Mouse (Mus musculus) natural killer cell, adult 2 months (primary cell): ENCODE results near the gene Kdm2b.
"Not testable (repeated sequence)": the region's sequence is repeated elsewhere in the genome, so short reads cannot be mapped to it uniquely, and the experiment has no call there.

ENCODE experiments used
- DNase-seq, 2 experiments: peaks; one replicate each; pipeline ENCODE4 v3.0.0; 2022; ENCODE audit warnings: low spot score in 2 of 2

Kdm2b gene

DNA sequence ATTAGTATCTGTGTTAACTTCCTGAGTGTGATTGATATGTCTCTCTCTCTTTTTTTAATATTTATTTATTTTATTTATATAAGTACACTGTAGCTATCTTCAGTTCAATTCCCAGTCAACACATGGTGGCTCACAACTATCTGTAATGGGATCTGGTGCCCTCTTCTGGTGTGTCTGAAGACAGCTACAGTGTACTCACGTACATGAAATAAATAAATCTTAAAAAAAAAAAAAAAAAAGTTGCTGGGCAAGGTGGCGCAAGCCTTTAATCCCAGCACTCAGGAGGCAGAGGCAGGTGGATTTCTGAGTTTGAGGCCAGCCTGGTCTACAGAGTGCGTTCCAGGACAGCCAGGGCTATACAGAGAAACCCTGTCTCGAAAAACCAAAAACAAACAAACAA is 14.9 kb downstream of the Kdm2b start:
- DNase-seq: not testable (repeated sequence)

DNA sequence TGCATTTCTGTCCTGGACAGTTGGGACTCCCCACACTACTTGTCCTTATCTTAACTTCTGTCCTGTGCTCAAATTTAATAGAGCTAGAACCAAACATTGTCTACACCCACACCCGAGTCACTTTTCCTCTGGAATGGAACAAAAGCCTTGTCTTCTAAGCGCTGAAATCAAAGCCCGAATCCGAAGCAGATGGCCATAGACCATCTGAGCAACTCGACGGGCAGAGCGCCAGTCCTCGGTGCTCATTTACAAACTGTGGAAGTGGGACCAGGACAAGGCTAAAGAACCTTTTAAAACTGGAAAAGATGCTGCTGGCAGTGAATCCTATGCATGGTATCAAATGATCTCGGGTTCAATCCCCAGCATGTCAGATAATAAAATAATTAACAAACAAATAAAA is 17.5 kb downstream of the Kdm2b start:
- DNase-seq: no peak

DNA sequence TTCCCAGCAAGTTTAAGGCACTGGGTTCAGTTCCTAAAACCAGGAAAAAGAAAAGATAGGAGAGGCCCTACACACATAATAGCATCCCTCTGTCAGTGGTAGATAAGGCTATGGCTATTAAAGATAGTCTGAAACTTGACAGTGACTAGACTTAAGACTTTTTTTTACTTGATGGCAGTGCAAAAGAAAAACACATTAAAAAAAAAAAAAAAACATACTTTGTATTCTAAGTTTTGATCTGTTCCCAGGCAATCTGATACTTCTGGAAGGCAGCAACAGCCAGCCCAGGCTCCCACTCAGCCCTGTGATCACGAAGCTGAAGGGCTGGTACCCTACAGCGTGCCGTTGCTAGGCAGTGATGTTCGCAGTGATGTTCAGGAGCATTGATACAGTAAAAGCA is 18.2 kb downstream of the Kdm2b start:
- no peak for DNase-seq

DNA sequence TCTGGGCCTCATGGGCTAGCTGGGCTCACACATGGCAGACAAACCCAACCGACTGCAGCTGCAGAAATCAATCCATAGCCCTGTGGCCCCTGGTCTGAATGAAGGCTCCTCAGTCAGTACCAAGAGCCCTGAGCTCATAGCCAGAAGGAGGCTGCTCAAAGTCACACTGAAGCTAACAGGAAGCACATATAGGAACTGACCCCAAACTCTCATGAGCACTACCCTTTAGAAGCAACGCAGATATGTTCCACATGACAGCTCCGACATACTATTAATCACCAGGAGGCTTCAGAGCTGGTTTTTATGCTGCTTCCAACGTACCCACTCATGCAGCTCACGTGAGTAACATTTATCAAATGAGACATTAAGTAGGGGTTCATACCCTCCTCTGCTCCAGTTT is 19.6 kb downstream of the Kdm2b start:
- no peak for DNase-seq

DNA sequence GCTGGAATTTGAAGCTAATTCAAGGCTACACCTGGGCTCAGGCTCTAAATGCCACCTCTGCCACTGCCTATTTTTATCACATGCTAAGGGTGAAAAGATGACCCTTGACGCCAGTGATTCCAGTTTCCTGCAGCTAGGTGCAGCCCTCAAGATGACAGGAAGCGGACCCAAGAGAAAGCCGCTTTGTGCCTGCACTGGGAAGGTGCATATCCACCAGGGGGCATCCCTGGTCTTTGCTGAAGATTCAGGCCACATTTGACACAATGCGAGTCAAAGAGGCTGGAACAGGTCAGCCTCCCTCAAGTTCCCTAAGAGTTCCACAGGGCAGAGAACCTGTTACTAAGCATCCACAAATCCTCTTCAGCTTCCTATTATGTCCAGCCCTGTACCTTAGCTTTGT is 21.3 kb downstream of the Kdm2b start:
- peak; percentile 69 to 83 for DNase-seq

DNA sequence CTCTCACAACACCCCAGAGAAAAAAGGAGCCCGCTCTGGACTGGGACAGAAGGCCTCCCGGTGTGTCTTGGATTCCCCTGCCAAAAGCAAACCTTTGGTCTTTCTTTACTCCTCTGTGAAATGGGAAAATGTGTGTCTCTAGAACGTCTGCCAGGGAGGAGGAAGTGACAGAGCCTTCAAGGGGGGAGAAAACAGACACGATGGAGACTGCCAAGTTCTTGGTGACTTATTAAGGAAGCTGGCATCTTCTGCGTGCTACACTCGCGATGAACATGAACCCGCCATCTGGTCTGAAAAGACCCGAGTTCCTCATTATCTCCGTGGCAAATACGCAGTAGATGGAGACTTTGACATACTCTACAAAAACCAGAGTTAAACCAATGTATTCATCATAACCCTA is 24.2 kb downstream of the Kdm2b start:
- DNase-seq: no peak

DNA sequence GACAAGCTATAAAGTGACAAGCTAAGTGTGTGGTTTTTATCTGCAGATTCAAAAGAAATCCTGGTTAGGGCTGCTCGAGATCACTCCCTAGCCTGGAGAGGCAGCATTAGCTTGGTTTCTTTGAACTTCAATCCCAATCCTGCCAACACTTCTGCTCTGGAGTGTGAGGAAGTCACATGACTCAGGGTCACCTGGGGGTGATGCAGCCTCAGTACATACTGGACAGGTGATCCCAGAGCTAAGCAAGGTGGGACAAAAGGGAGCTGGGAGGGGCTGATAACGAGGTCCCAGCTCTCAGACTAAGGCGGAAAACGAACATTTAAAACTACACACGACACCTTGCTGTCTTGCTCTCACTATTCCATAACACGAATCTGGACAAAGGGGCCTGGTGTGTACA is 24.8 kb downstream of the Kdm2b start:
- DNase-seq: no peak

DNA sequence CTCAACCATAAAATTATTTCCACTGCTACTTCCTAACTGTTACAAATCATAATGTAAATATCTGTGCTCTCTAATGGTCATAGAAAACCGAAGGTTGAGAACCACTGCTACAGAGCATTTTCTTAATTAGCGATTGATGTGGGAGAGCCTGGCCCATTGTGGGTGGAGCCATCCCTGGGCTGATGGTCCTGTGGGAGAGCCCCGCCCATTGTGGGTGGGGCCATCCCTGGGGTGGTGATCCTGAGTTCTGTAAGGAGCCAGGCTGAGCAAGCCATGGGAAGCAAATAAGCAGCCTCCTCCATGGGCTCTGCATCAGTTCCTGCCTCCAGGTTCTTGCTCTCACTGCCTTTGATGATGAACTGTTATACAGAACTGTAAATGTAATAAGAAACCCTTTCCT is 27.7 kb downstream of the Kdm2b start:
- no peak for DNase-seq

DNA sequence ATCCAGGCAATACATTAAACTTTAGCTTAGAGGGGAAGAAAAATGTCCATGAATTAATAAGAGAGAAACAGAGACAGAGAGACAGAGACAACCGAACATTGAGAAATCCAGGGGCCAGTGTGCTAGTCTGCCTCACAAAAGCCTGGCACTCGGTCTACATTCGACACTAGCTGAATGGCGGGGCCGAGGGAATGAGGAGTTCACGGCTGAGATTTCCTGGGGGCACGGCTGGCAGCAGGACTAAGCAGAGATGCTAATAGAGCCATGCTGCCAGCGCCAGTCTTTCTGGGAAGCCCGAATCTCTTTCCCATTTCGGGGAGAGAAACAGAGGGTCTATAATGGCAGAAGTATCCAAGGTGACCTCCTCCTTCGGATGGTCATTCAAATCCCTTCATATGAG is 30.2 kb downstream of the Kdm2b start:
- DNase-seq: no peak

DNA sequence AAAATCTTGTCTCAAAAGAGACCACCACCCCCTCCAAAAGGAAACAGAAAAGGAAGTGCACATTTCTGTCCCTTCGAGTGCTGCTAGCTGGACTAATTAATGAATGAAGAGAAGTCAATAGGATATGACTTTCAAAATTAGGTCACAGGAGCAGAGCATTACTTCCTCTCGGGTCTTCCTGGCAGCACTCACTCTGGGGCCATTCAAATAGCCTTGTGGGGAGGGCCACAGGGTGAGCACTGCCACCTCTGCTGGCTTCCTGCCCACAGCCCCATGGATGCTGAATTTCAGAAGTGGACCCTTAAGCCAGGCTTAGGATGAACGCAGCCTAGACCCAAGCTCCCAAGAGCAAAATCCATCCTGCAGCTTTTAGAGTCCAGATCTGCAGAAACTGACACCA is 33.6 kb downstream of the Kdm2b start:
- DNase-seq: no peak

DNA sequence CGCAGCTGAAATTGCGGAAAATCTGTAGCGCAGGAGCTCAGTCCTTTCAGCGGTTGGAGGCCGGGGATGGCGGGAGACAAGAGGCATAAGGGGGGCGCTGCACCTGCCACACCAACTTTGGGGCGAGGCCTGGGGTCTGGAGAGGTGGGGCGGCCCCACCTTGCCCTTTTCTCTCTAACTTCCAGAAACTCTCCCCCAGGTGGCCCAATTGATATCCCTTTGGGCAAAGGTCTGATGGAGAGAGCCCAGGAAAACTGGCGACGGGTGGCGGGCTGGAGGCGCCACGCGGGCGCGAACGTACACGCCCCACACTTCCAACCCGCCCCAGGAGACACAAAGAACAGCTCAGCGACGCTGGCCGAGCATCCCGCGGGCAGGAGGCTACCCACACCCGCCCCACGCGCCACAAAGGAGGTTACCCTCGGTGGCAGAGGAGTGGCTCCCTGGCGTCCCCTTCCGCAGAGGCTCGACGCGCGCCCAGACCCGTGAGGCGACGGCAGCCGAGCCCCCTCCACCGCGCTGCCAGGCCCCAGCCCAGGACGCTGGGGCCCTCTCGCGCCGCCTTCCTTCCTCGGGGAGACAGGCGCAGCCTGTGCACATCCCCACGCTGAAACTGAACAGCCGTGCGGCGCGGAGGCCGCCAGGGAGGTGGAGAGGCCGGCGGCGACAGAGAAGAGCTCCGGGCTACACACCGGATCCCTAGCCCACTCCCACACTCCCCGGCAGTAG is 37.5 kb downstream of the Kdm2b start:
- peak; percentile 75 to 77 for DNase-seq

DNA sequence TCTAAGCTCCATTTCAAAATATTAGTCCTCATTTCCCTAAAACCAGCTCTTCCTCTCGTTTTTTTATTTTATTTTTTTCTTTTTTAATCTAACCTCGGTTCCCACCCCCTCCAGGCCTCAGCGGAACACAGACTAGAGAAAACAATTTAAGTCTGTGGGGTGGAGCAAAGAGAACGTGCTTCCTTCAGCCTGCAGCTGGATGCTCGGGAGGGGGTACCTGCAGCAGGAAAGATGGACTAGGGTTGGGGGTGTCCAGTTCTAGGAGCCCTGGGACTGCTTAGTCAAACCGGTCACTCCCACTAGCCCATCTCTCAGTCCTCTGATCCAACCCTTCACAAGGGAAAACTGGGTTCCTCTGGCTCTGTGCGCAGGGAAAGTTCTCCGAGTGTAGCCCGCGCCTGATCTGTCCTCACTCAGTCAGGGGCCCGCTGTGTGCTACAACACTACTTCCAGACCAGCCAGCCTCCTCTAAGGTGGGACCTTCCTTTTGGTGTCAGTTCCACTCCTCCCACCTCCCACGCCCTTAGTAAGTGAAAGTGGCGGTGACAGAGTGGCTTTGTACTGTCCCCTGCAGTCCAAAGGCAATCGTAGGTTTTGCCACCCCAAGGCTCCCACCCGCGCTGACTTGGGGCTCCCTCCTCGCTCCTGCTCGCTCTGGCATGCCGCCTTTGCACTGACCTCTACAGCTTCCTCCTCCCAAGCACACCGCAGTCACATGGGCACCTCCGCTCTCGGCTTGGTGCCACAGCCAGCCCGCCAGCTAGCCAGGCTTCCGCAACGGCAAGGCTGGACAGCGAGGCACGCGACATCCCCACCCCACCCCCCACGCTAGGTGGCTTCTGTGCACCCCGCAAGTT is 38.3 kb downstream of the Kdm2b start:
- DNase-seq: peak; percentile 89 to 90

DNA sequence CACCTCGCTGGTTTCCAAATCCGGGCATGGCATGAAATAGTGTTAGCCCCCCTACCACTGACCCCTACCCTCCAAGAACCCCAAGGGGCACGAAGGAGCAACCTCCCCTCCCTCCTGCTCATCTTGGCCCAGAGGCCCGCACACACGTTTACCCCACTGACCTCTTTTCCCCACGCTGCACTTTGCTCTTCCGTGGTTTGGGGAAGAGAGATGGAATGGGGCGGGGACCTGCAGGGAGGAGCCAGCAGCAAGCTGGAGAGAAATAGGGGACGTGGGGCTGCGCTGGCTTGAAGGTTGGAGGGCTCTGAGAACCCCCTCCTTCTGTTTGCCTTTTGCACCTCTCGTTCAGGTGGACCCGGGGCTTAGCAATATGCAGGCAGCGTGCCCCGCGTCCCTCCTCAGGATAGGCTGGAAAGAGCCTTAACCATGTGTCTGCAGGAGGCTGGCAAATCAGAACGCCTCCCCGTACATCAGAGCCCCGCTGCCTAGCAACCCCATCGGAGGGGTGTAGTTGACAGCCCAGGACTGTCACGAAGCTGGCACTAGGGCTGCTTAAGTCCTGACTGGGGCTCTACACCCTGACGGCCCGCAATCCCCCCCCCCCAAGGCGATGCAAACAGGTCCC is 39.2 kb downstream of the Kdm2b start:
- peak; percentile 33 to 44 for DNase-seq

DNA sequence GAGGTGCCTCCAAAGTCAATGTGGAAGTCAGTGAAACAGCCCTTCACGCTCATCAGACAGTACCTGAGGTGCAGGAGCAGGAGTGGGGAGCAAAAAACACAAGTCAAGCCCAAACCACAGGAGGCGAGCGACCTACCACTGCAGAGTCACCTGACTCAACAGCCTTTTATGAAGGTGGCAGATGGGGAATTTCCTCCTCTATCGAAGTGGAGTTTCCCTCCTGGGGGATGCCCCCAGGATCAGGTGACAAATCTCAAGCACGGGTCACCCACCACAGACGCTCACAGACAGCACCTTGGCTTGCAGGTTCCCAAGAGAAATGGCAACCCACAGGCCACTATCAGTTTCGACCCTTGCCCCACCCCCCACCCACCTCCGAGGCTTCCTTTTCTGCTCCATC is 40.5 kb downstream of the Kdm2b start:
- DNase-seq: peak; percentile 92 to 93

DNA sequence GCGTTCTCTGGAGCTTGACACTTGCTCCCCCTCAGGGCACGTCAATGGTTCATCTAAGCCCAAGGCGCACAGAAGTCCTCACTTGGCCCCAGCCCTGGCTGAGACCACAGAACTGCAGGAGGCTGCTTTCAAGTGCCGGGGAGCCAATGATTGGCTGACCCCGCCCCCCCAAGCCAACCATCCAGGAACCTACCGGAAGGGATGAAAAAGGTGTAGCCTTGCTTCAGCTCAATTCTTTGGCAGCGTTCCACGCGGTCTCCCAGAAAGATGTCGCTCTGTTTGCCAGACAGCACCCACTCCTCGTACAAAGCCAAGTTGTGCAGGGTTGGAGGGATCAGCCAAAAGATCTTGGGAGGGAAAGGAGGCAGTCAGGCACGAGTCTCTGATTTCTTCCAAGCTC is 42.1 kb downstream of the Kdm2b start:
- no peak for DNase-seq

DNA sequence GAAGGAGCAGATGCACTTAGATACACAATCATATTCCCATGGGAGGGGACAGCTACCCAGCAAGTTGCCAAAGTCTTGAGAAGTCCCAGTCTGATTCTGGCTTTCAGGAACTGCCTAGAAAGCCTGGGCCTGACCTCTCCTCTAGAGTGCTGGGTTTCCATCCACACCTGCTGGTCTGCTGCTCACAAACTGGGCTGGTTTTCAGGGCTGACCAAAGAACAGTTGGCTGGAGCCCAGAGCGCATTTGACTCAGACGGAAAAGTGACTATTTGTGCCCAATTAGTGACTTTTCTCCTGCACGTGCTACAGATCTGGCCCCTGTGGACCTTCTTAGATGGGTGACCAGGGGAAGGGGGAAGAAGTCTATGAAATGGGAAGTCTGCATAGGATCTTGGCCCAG is 50.9 kb downstream of the Kdm2b start:
- no peak for DNase-seq

DNA sequence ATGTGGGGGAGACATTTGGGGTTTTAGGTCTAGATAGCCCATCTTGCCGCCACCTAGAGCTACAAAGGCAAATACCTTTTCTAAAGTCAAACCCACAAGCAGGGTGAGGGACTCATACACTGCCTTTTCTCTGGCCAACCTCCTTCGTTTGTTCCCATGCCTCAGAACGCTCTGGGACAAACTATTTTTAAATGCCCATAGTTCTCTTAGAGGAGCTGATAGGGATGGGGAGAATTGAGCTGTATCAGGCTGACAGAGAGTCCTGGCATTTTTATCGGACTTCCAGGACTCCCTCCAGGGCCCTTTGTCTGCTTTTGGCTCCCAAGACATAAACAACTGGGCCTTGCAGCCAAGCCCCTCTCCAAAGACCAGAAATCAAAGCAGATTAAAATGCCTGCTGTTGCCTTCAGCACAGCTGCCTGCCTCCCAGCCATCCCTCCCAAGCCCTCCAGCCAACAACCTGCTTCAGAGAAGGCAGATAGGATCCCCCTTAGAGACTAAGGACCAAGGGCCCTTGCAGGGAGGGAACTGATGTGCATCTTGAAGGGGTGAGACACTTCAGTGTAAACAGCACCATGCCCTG is 51.6 kb downstream of the Kdm2b start:
- no peak for DNase-seq

DNA sequence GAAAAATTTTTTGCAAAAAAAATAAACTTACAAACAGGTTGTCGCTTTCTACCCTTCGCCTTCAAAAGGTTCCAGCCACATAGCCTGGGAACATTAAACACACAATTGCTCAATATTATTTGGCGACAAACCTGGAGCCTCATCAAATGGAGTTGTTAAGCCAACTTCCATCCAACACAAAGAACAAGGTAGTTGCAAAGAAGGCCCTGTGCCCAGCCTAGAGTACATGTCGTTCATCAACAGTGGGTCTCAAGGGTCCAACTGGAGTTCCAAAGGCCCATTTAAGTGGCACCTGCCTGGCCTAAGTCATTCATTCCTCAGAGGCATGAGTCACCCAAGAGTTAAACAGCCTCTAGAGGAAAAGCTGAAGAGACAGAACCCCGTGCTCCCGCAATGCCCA is 52.6 kb downstream of the Kdm2b start:
- no peak for DNase-seq

DNA sequence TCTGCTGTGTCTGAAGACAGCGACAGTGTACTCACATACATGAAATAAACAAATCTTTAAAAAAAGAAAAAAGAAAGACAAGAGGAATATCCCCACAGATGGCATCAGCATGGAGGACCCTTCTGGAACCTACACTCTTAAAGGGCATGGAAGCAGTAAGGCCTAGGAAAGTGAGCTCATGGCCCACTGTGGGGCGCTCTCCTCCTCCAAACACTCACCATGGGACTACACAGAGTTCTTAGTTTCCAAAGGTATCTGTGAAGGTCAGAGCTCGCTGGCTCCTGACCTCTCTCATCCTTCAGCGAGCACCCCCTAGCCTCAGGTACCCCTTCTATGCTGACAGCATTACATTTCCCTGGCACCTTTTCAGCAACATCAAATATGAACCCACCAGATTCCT is 53.8 kb downstream of the Kdm2b start:
- DNase-seq: no peak

DNA sequence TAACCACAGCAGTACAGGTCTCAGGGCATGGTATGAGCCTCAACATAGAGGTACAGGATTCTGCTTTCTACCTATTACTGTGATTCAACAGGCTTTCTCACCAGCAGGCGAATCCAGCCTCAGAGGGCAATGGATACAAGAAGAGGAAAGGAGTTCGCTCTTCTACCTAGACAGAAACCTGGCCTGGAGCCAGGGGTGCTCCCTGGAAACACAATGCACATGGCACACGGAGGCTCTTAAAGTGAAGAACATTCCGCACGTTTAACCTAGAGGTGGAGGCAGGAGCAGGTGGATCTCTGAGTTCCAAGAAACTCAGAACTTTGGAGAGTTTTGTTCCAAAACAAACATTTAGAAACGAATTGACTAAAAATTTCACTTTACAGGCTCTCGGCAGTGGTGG is 58.6 kb downstream of the Kdm2b start:
- no peak for DNase-seq

DNA sequence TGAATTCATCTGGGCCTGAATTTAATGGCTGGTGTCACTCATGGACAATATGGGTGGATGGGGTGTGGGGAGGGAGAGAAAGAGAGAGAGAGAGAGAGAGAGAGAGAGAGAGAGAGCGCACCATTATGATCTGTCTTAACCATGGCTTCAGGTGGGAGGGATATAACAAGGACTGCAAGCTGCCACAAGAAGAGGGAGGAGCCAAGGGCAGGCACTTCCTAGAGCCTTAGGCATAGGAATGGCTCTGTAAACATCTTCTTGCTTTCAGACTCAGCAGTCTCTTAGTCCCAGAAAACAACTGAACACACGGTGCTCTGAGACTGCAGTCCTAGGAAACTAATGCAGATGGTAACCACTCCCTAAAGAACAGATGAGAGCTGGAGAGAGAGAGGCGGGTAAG is 61.3 kb downstream of the Kdm2b start:
- no peak for DNase-seq

DNA sequence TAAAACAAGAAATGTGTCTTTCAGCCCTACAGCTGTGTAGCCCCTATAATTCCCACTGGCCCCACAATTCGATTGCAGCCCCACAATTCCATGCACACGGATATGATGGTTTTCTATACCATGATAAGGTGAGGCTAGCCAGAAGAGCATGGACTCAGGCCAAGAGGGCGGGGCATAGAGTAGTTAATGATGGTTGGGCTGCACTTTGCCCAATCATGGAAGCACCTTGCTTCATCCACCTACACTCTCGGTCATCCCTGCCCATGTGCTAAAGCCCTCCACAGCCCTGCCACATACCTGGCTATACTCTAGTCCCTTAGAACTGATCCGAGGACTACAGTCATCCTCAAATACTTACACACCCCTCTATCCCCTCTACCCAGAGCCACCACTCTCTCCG is 61.9 kb downstream of the Kdm2b start:
- DNase-seq: no peak

DNA sequence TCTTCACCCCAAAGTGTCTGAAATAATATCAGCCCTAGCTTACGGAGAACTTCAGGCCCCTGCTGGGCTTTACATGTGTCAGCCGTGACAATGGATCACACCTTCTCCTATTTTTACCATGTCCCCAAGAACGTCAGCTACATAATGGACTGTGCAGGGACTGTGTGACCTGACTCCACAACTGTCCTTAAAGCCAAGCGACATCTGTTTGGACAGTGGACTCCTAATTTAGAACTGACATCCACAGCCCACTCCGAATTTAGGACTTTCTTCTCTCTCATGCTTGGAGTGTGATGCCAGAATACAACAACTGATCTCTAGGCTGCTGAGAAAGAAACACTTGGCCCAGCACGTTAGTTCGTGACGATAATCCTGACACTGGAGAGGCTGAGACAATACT is 62.5 kb downstream of the Kdm2b start:
- no peak for DNase-seq
